Mouse (Mus musculus): ENCODE data around the gene Supt6.

DNA sequence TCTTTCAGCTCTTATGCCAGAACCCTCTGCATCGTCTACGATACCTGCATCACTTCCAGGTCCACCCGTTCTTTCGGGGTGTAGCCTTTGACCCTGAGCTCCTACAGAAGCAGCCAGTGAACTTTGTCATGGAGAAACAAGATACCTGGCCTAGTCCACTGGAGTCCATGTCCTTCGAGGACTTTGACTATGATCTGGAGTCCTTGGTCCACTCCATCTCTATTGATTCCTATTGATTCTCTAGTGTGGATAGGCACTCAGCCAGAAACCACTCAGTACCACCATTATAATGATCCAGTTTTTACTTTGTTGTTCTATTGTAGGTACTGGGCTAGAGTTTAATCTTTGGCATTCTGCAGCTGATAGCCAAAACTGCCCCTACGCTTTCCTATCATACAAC lies 48.8 kb upstream of the Supt6 start:
- TF ChIP-seq CTCF (IDR thresholded peaks at IDR 0.05) (no peak), EP300 (IDR thresholded peaks at IDR 0.05) (no peak)
